Comparison of ENCODE assay signal across 9 mouse cellular contexts in genomic region chr5:67101793-67102600, GRCm38 (mm10). TPM values are rescaled to one million over a fixed set of nuclear protein-coding genes. Genes with fewer than 3 reads are reported as not detected.
DNase-seq lines count a peak whose midpoint lies in the region; ATAC-seq and TF ChIP-seq lines count a peak whose summit lies in the region.
"Had no signal": no experiment of that assay in that cellular context is flagged by ENCODE, and none has a peak within 500 bp of the region (broad histone marks: within the 10 kb centered on the region; RNA-seq: fewer than 3 reads in every experiment).

No protein-coding gene starts in this region.

- H3K27ac ChIP-seq in embryonic facial prominence, embryonic 10.5 days (replicated peaks), result no peak overlapping the region
- H3K27ac ChIP-seq in hindbrain, embryonic 14.5 days, result 0 out of 2 replicates have a peak overlapping the region, but pooled peaks have one; percentile 6
- no peak overlapping the region for H3K27ac ChIP-seq in midbrain, postnatal 0 days (ENCODE audit: low read depth, low read length)

- intact Hi-C loops in left cerebral cortex, postnatal 4 days (cut with DNase I), result no loop called here
- intact Hi-C loops in left cerebral cortex, postnatal 25 days (cut with DNase I), result no loop called here

- 1% methylated on average over 28 of the region's 28 CpGs for WGBS in embryonic facial prominence, embryonic 10.5 days
- 2% methylated on average over 28 of the region's 28 CpGs for WGBS in hindbrain, embryonic 14.5 days
- WGBS in midbrain, postnatal 0 days, result 3% methylated on average over 24 of the region's 28 CpGs

- peaks cover 9% of the 10 kb centered on the region for H3K4me1 ChIP-seq in embryonic facial prominence, embryonic 10.5 days
- H3K4me1 ChIP-seq in hindbrain, embryonic 14.5 days (replicated peaks; ENCODE audit: control insufficient read depth, insufficient read depth, low read length), result no peaks in the 10 kb centered on the region
- no peaks in the 10 kb centered on the region for H3K4me1 ChIP-seq in midbrain, postnatal 0 days (ENCODE audit: insufficient read depth, low read length)

- no peaks in the 10 kb centered on the region for H3K36me3 ChIP-seq in embryonic facial prominence, embryonic 10.5 days (replicated peaks)
- no peaks in the 10 kb centered on the region for H3K36me3 ChIP-seq in hindbrain, embryonic 14.5 days (replicated peaks; ENCODE audit: control insufficient read depth, insufficient read depth)
- no peaks in the 10 kb centered on the region for H3K36me3 ChIP-seq in midbrain, postnatal 0 days (ENCODE audit: insufficient read depth, low read length)

- H3K4me2 ChIP-seq in hindbrain, embryonic 14.5 days (replicated peaks), result no peak overlapping the region
- no peak overlapping the region for H3K4me2 ChIP-seq in midbrain, postnatal 0 days (ENCODE audit: low read depth, low read length, poor library complexity, severe bottlenecking)

- H3K4me3 ChIP-seq in embryonic facial prominence, embryonic 10.5 days, result 0 out of 2 replicates have a peak overlapping the region, but pooled peaks have one; percentile 16
- H3K4me3 ChIP-seq in hindbrain, embryonic 14.5 days (replicated peaks; ENCODE audit: low read length), result no peak overlapping the region
- H3K4me3 ChIP-seq in midbrain, postnatal 0 days (ENCODE audit: low read depth, low read length), result no peak overlapping the region
- H3K4me3 ChIP-seq: megakaryocyte, embryonic 14.5 days had no signal

- H3K9me3 ChIP-seq in embryonic facial prominence, embryonic 10.5 days, result no peaks in the 10 kb centered on the region
- H3K9me3 ChIP-seq in hindbrain, embryonic 14.5 days (ENCODE audit: control insufficient read depth, low read length), result no peaks in the 10 kb centered on the region
- H3K9me3 ChIP-seq in midbrain, postnatal 0 days (ENCODE audit: low read length), result no peaks in the 10 kb centered on the region

- TF ChIP-seq CTCF in midbrain, postnatal 0 days (IDR thresholded peaks at IDR 0.05), result peak; percentile 48

- peaks cover 100% of the 10 kb centered on the region for H3K27me3 ChIP-seq in embryonic facial prominence, embryonic 10.5 days (replicated peaks; ENCODE audit: low read depth, poor library complexity, severe bottlenecking)
- peaks cover 82% of the 10 kb centered on the region for H3K27me3 ChIP-seq in hindbrain, embryonic 14.5 days (ENCODE audit: control insufficient read depth, insufficient read depth, low read length)
- peaks cover 62% of the 10 kb centered on the region for H3K27me3 ChIP-seq in midbrain, postnatal 0 days (ENCODE audit: insufficient read depth, low read length)

- no peak overlapping the region for H3K9ac ChIP-seq in hindbrain, embryonic 14.5 days
- H3K9ac ChIP-seq in midbrain, postnatal 0 days (replicated peaks; ENCODE audit: low read length, poor library complexity, severe bottlenecking), result no peak overlapping the region

- ATAC-seq in hindbrain, embryonic 14.5 days (ENCODE audit: low FRiP score), result peak; percentile 63
- ATAC-seq in midbrain, postnatal 0 days (ENCODE audit: low FRiP score), result no peak

- DNase-seq in left cerebral cortex, postnatal 4 days, result peak; percentile 74
- DNase-seq in left cerebral cortex, postnatal 25 days (ENCODE audit: low spot score in 2 of 2), result no peak
- peak; percentile 75 for DNase-seq in embryonic facial prominence, embryonic 10.5 days (ENCODE audit: low spot score)
- DNase-seq in hindbrain, embryonic 14.5 days (ENCODE audit: low spot score), result no peak
- DNase-seq in midbrain, postnatal 0 days (ENCODE audit: low spot score), result no peak
- no peak for DNase-seq in natural killer cell, adult 2 months (ENCODE audit: low spot score in 2 of 2)
- no peak for DNase-seq in ovary, postnatal 36 days (ENCODE audit: low spot score)
- DNase-seq in layer of hippocampus, adult 9-11 months, result no peak

RNA-seq across cellular contexts. Expression of gene Phox2b, which starts 2.9 kb away (rescaled TPM):
- not detected for total RNA-seq in left cerebral cortex, postnatal 4 days (2021)
- not detected for total RNA-seq in left cerebral cortex, postnatal 25 days (2021)
- 2.8 and 11.2 TPM in 2 replicates for polyA plus RNA-seq in embryonic facial prominence, embryonic 10.5 days (2016; fragmentation: Nextera tagmentation; extraction: Ambion mirVana)
- 24.3 and 27.3 TPM in 2 replicates for polyA plus RNA-seq in hindbrain, embryonic 14.5 days (2014; fragmentation: Nextera tagmentation; extraction: Ambion mirVana)
- total RNA-seq in midbrain, postnatal 0 days (2014; rRNA removed), result 0.99 and 3.1 TPM in 2 replicates
- 0.20 and 0.21 TPM in 2 replicates for polyA plus RNA-seq in midbrain, postnatal 0 days (2015; fragmentation: Nextera tagmentation; extraction: Ambion mirVana)

Comparison
In these comparisons a context has a peak if more than half of its experiments do, and no peak if none do; other contexts are left out.
1. DNase-seq: peak in left cerebral cortex, postnatal 4 days (single experiment) and embryonic facial prominence, embryonic 10.5 days (single experiment); none in left cerebral cortex, postnatal 25 days (0 of 2), hindbrain, embryonic 14.5 days (single experiment), midbrain, postnatal 0 days (single experiment), natural killer cell, adult 2 months (0 of 2), ovary, postnatal 36 days (single experiment) and layer of hippocampus, adult 9-11 months (single experiment).